Mouse (Mus musculus): ENCODE measurements around the gene Fndc5. TPM values are rescaled to one million over a fixed set of nuclear protein-coding genes. Genes with fewer than 3 reads are reported as not detected.

The Fndc5 gene
- polyA plus RNA-seq, 1 experiment from 2014 or later, result 9.2 TPM

- H3K36me3 ChIP-seq (ENCODE audit: control insufficient read depth, insufficient read depth), result peaks cover 27% of the 10 kb centered on the region
- no peak overlapping the region for H3K27ac ChIP-seq (ENCODE audit: low read length)
- no peak for ATAC-seq (replicated peaks; ENCODE audit: extremely low read depth, insufficient read depth, low FRiP score)
- H3K4me2 ChIP-seq (ENCODE audit: low read depth, low read length), result no peak overlapping the region
- no peak overlapping the region for H3K9ac ChIP-seq (ENCODE audit: low read length)
- H3K27me3 ChIP-seq (ENCODE audit: control insufficient read depth, insufficient read depth, low read length), result no peaks in the 10 kb centered on the region
- H3K9me3 ChIP-seq (replicated peaks; ENCODE audit: control insufficient read depth, low read length), result no peaks in the 10 kb centered on the region
- no peak overlapping the region for H3K4me3 ChIP-seq (ENCODE audit: low read length)
- peaks cover 20% of the 10 kb centered on the region for H3K4me1 ChIP-seq (ENCODE audit: control insufficient read depth, insufficient read depth, low read length)
- WGBS, result 91% methylated on average over 1 of the region's 1 CpGs
These were observed 12.5 kb downstream of the Fndc5 start for GRCm38 (mm10) chr4:129149321-129149720.

- Histone ChIP-seq H3K36me3 (ENCODE audit: control insufficient read depth, insufficient read depth) (peaks cover 37% of the 10 kb centered on the region), H3K27ac (ENCODE audit: low read length) (no peak overlapping the region), H3K9ac (ENCODE audit: low read length) (no peak overlapping the region), H3K4me1 (ENCODE audit: control insufficient read depth, insufficient read depth, low read length) (peaks cover 15% of the 10 kb centered on the region), H3K4me3 (ENCODE audit: low read length) (no peak overlapping the region), H3K4me2 (ENCODE audit: low read depth, low read length) (no peak overlapping the region), H3K27me3 (ENCODE audit: control insufficient read depth, insufficient read depth, low read length) (no peaks in the 10 kb centered on the region), H3K9me3 (replicated peaks; ENCODE audit: control insufficient read depth, low read length) (no peaks in the 10 kb centered on the region)
- ATAC-seq (replicated peaks; ENCODE audit: extremely low read depth, insufficient read depth, low FRiP score), result no peak
- 92% methylated on average over 4 of the region's 4 CpGs for WGBS
These were observed 14.5 kb downstream of the Fndc5 start for GRCm38 (mm10) chr4:129151276-129151811.

- Histone ChIP-seq H3K36me3 (ENCODE audit: control insufficient read depth, insufficient read depth) (peaks cover 28% of the 10 kb centered on the region), H3K4me1 (ENCODE audit: control insufficient read depth, insufficient read depth, low read length) (peaks cover 12% of the 10 kb centered on the region), H3K4me2 (ENCODE audit: low read depth, low read length) (no peak overlapping the region), H3K9me3 (replicated peaks; ENCODE audit: control insufficient read depth, low read length) (no peaks in the 10 kb centered on the region), H3K27ac (ENCODE audit: low read length) (no peak overlapping the region), H3K9ac (ENCODE audit: low read length) (no peak overlapping the region), H3K27me3 (ENCODE audit: control insufficient read depth, insufficient read depth, low read length) (no peaks in the 10 kb centered on the region), H3K4me3 (ENCODE audit: low read length) (no peak overlapping the region)
- ATAC-seq (replicated peaks; ENCODE audit: extremely low read depth, insufficient read depth, low FRiP score), result no peak
- WGBS, result 77% methylated on average over 5 of the region's 5 CpGs
These were observed 20.7 kb downstream of the Fndc5 start for GRCm38 (mm10) chr4:129157541-129157940.

- Histone ChIP-seq H3K27ac (ENCODE audit: low read length) (peak overlapping the region; percentile 46; the same call in 1 of the 2 replicates), H3K4me1 (ENCODE audit: control insufficient read depth, insufficient read depth, low read length) (peaks cover 12% of the 10 kb centered on the region), H3K4me3 (ENCODE audit: low read length) (no peak overlapping the region), H3K36me3 (ENCODE audit: control insufficient read depth, insufficient read depth) (peaks cover 27% of the 10 kb centered on the region), H3K9me3 (replicated peaks; ENCODE audit: control insufficient read depth, low read length) (no peaks in the 10 kb centered on the region), H3K4me2 (ENCODE audit: low read depth, low read length) (no peak overlapping the region), H3K27me3 (ENCODE audit: control insufficient read depth, insufficient read depth, low read length) (no peaks in the 10 kb centered on the region), H3K9ac (ENCODE audit: low read length) (no peak overlapping the region)
- 32% methylated on average over 3 of the region's 3 CpGs for WGBS
- 0 out of 2 replicates have a peak, but pooled peaks have one; percentile 37 for ATAC-seq (replicated peaks; ENCODE audit: extremely low read depth, insufficient read depth, low FRiP score)
These were observed 21.8 kb downstream of the Fndc5 start for GRCm38 (mm10) chr4:129158549-129158948.

GRCm38 (mm10) chr4:129161076-129161475, 24.3 kb downstream of the Fndc5 start:
- WGBS, result 98% methylated on average over 1 of the region's 1 CpGs
- no peaks in the 10 kb centered on the region for H3K27me3 ChIP-seq (ENCODE audit: control insufficient read depth, insufficient read depth, low read length)
- H3K27ac ChIP-seq (ENCODE audit: low read length), result no peak overlapping the region
- H3K4me2 ChIP-seq (ENCODE audit: low read depth, low read length), result no peak overlapping the region
- H3K9ac ChIP-seq (ENCODE audit: low read length), result no peak overlapping the region
- H3K36me3 ChIP-seq (ENCODE audit: control insufficient read depth, insufficient read depth), result peaks cover 23% of the 10 kb centered on the region
- ATAC-seq (replicated peaks; ENCODE audit: extremely low read depth, insufficient read depth, low FRiP score), result no peak
- H3K4me3 ChIP-seq (ENCODE audit: low read length), result no peak overlapping the region
- no peaks in the 10 kb centered on the region for H3K9me3 ChIP-seq (replicated peaks; ENCODE audit: control insufficient read depth, low read length)
- peaks cover 12% of the 10 kb centered on the region for H3K4me1 ChIP-seq (ENCODE audit: control insufficient read depth, insufficient read depth, low read length)

GRCm38 (mm10) chr4:129161581-129162255, 24.9 kb downstream of the Fndc5 start:
- Histone ChIP-seq H3K4me3 (ENCODE audit: low read length) (no peak overlapping the region), H3K4me1 (ENCODE audit: control insufficient read depth, insufficient read depth, low read length) (peaks cover 10% of the 10 kb centered on the region), H3K4me2 (ENCODE audit: low read depth, low read length) (no peak overlapping the region), H3K27me3 (ENCODE audit: control insufficient read depth, insufficient read depth, low read length) (no peaks in the 10 kb centered on the region), H3K36me3 (ENCODE audit: control insufficient read depth, insufficient read depth) (peaks cover 23% of the 10 kb centered on the region), H3K9me3 (replicated peaks; ENCODE audit: control insufficient read depth, low read length) (no peaks in the 10 kb centered on the region), H3K27ac (ENCODE audit: low read length) (no peak overlapping the region), H3K9ac (ENCODE audit: low read length) (no peak overlapping the region)
- WGBS, result 88% methylated on average over 4 of the region's 4 CpGs
- no peak for ATAC-seq (replicated peaks; ENCODE audit: extremely low read depth, insufficient read depth, low FRiP score)

- Histone ChIP-seq H3K36me3 (ENCODE audit: control insufficient read depth, insufficient read depth) (peaks cover 31% of the 10 kb centered on the region), H3K4me2 (ENCODE audit: low read depth, low read length) (no peak overlapping the region), H3K4me1 (ENCODE audit: control insufficient read depth, insufficient read depth, low read length) (no peaks in the 10 kb centered on the region), H3K27me3 (ENCODE audit: control insufficient read depth, insufficient read depth, low read length) (no peaks in the 10 kb centered on the region), H3K4me3 (ENCODE audit: low read length) (no peak overlapping the region), H3K27ac (ENCODE audit: low read length) (no peak overlapping the region), H3K9me3 (replicated peaks; ENCODE audit: control insufficient read depth, low read length) (no peaks in the 10 kb centered on the region; the same call in 1 of the 2 replicates), H3K9ac (ENCODE audit: low read length) (no peak overlapping the region)
- ATAC-seq (replicated peaks; ENCODE audit: extremely low read depth, insufficient read depth, low FRiP score), result no peak
- WGBS, result 64% methylated on average over 1 of the region's 1 CpGs
These were observed 35.7 kb downstream of the Fndc5 start for GRCm38 (mm10) chr4:129172529-129172928.

- 60% methylated on average over 1 of the region's 1 CpGs for WGBS
- Histone ChIP-seq H3K4me3 (ENCODE audit: low read length) (no peak overlapping the region), H3K9me3 (replicated peaks; ENCODE audit: control insufficient read depth, low read length) (no peaks in the 10 kb centered on the region), H3K4me2 (ENCODE audit: low read depth, low read length) (no peak overlapping the region), H3K27ac (ENCODE audit: low read length) (no peak overlapping the region), H3K9ac (ENCODE audit: low read length) (no peak overlapping the region), H3K36me3 (ENCODE audit: control insufficient read depth, insufficient read depth) (peaks cover 27% of the 10 kb centered on the region), H3K4me1 (ENCODE audit: control insufficient read depth, insufficient read depth, low read length) (no peaks in the 10 kb centered on the region), H3K27me3 (ENCODE audit: control insufficient read depth, insufficient read depth, low read length) (no peaks in the 10 kb centered on the region)
- ATAC-seq (replicated peaks; ENCODE audit: extremely low read depth, insufficient read depth, low FRiP score), result no peak
These were observed 42.8 kb downstream of the Fndc5 start for GRCm38 (mm10) chr4:129179560-129179959.

- Histone ChIP-seq H3K9ac (ENCODE audit: low read length) (peak overlapping the region; percentile 86), H3K27ac (ENCODE audit: low read length) (0 out of 2 replicates have a peak overlapping the region, but pooled peaks have one; percentile 16), H3K4me2 (ENCODE audit: low read depth, low read length) (peak overlapping the region; percentile 73), H3K4me3 (ENCODE audit: low read length) (peak overlapping the region; percentile 82), H3K27me3 (ENCODE audit: control insufficient read depth, insufficient read depth, low read length) (no peaks in the 10 kb centered on the region), H3K9me3 (replicated peaks; ENCODE audit: control insufficient read depth, low read length) (no peaks in the 10 kb centered on the region), H3K4me1 (ENCODE audit: control insufficient read depth, insufficient read depth, low read length) (peaks cover 21% of the 10 kb centered on the region), H3K36me3 (ENCODE audit: control insufficient read depth, insufficient read depth) (no peaks in the 10 kb centered on the region)
- WGBS, result 44% methylated on average over 5 of the region's 5 CpGs
- ATAC-seq (replicated peaks; ENCODE audit: extremely low read depth, insufficient read depth, low FRiP score), result no peak
These were observed 51.4 kb downstream of the Fndc5 start for GRCm38 (mm10) chr4:129188041-129188659.
